Mouse (Mus musculus) heart, embryonic 16.5 days (tissue): ENCODE results near the gene Aaed1. TPM values are rescaled to one million over a fixed set of nuclear protein-coding genes. Genes with fewer than 3 reads are reported as not detected.
"Not testable (repeated sequence)": the region's sequence is repeated elsewhere in the genome, so short reads cannot be mapped to it uniquely, and the experiment has no call there.

Experiments
- ATAC-seq: fragments of 200-750 bp; cut with Nextera tagmentation; replicated peaks from 2 replicates; pipeline ENCODE4 v1.8.0; 2017; ENCODE audit warnings: moderate number of reproducible peaks; ENCODE audit not compliant: insufficient read depth, low FRiP score; ENCODE audit errors: extremely low read depth
- H3K27ac ChIP-seq: fragments of 300-500 bp; sonication (generic); 2 replicates; pipeline ENCODE4 v1.5.1; 2014; ENCODE audit warnings: mild to moderate bottlenecking, low read length, control low read depth, moderate library complexity
- H3K27me3 ChIP-seq: fragments of 300-500 bp; sonication (generic); 2 replicates; pipeline ENCODE4 v1.6.1; 2014; ENCODE audit warnings: low read length, mixed read lengths; ENCODE audit not compliant: control insufficient read depth, insufficient read depth
- H3K36me3 ChIP-seq: fragments of 300-500 bp; sonication (generic); 2 replicates; pipeline ENCODE4 v1.6.1; 2014; ENCODE audit not compliant: control insufficient read depth, insufficient read depth
- H3K4me1 ChIP-seq: fragments of 300-500 bp; sonication (generic); 2 replicates; pipeline ENCODE4 v1.6.1; 2014; ENCODE audit warnings: low read length, mixed read lengths; ENCODE audit not compliant: control insufficient read depth, insufficient read depth
- H3K4me2 ChIP-seq: fragments of 300-500 bp; sonication (generic); 2 replicates; pipeline ENCODE4 v1.6.1; 2014; ENCODE audit warnings: low read depth, mild to moderate bottlenecking, control low read depth, low read length
- H3K4me3 ChIP-seq: fragments of 300-500 bp; sonication (generic); 2 replicates; pipeline ENCODE4 v1.5.1; 2014; ENCODE audit warnings: mild to moderate bottlenecking, control low read depth, low read length
- H3K9ac ChIP-seq: fragments of 300-500 bp; sonication (generic); 2 replicates; pipeline ENCODE4 v1.6.1; 2014; ENCODE audit warnings: low read length, control low read depth
- H3K9me3 ChIP-seq: fragments of 300-500 bp; sonication (generic); replicated peaks from 2 replicates; pipeline ENCODE4 v1.6.1; 2016; ENCODE audit warnings: low read length; ENCODE audit not compliant: control insufficient read depth
- WGBS: fragments of 180-500 bp; shearing (Covaris S2); extraction: QIAGEN DNeasy Blood & Tissue Kit; methylation state at CpG from one replicate; pipeline ENCODE4 v1.1.7; 2014; 5-methylcytosine and 5-hydroxymethylcytosine counted together
- polyA plus RNA-seq: library from polyadenylated mRNA; unstranded; fragments of >200 nt; fragmentation: Nextera tagmentation; extraction: Ambion mirVana; gene quantifications from 2 replicates; pipeline ENCODE4 v1.2.1, GENCODE M21; 2015

The Aaed1 gene
- polyA plus RNA-seq, 1 experiment from 2014 or later, result 70.4 TPM

GRCm38 (mm10) chr13:64267151-64267550, 45.4 kb downstream of the Aaed1 start:
- Histone ChIP-seq H3K36me3 (no peaks in the 10 kb centered on the region), H3K27me3 (no peaks in the 10 kb centered on the region), H3K27ac (no peak overlapping the region), H3K4me1 (peaks cover 5% of the 10 kb centered on the region; the same call in 1 of the 2 replicates), H3K9me3 (no peaks in the 10 kb centered on the region), H3K9ac (no peak overlapping the region), H3K4me3 (no peak overlapping the region), H3K4me2 (no peak overlapping the region)
- WGBS, result 30% methylated on average over 9 of the region's 9 CpGs
- ATAC-seq, result 0 out of 2 replicates have a peak, but pooled peaks have one; percentile 32

GRCm38 (mm10) chr13:64264586-64264985, 47.9 kb downstream of the Aaed1 start:
- Histone ChIP-seq H3K9me3 (no peaks in the 10 kb centered on the region), H3K9ac (no peak overlapping the region), H3K27me3 (no peaks in the 10 kb centered on the region), H3K27ac (no peak overlapping the region), H3K4me2 (no peak overlapping the region), H3K36me3 (no peaks in the 10 kb centered on the region), H3K4me1 (peaks cover 5% of the 10 kb centered on the region; the same call in 1 of the 2 replicates), H3K4me3 (no peak overlapping the region)
- ATAC-seq, result no peak
- WGBS, result 84% methylated on average over 6 of the region's 6 CpGs

- 88% methylated on average over 7 of the region's 7 CpGs for WGBS
- Histone ChIP-seq H3K27me3 (no peaks in the 10 kb centered on the region), H3K4me1 (no peaks in the 10 kb centered on the region), H3K27ac (no peak overlapping the region), H3K36me3 (no peaks in the 10 kb centered on the region), H3K4me2 (no peak overlapping the region), H3K9ac (no peak overlapping the region), H3K4me3 (no peak overlapping the region), H3K9me3 (no peaks in the 10 kb centered on the region)
- no peak for ATAC-seq
Observed at GRCm38 (mm10) chr13:64259903-64260302, 52.6 kb downstream of the Aaed1 start.

- Histone ChIP-seq H3K4me2 (no peak overlapping the region), H3K4me1 (no peaks in the 10 kb centered on the region), H3K27ac (no peak overlapping the region), H3K27me3 (no peaks in the 10 kb centered on the region), H3K9me3 (no peaks in the 10 kb centered on the region), H3K9ac (no peak overlapping the region), H3K4me3 (no peak overlapping the region), H3K36me3 (no peaks in the 10 kb centered on the region)
- no peak for ATAC-seq
- WGBS, result 83% methylated on average over 4 of the region's 4 CpGs
Observed at GRCm38 (mm10) chr13:64258516-64258821, 54.0 kb downstream of the Aaed1 start.

- H3K9me3 ChIP-seq, result no peaks in the 10 kb centered on the region
- H3K4me2 ChIP-seq, result no peak overlapping the region
- no peak for ATAC-seq
- H3K4me3 ChIP-seq, result no peak overlapping the region
- H3K27ac ChIP-seq, result no peak overlapping the region
- H3K27me3 ChIP-seq, result no peaks in the 10 kb centered on the region
- H3K9ac ChIP-seq, result no peak overlapping the region
- H3K4me1 ChIP-seq, result no peaks in the 10 kb centered on the region
- no peaks in the 10 kb centered on the region for H3K36me3 ChIP-seq
- 59% methylated on average over 5 of the region's 5 CpGs for WGBS
Observed at GRCm38 (mm10) chr13:64257814-64258515, 54.5 kb downstream of the Aaed1 start.

- H3K27me3 ChIP-seq, result no peaks in the 10 kb centered on the region
- H3K9ac ChIP-seq, result no peak overlapping the region
- H3K4me3 ChIP-seq, result no peak overlapping the region
- no peaks in the 10 kb centered on the region for H3K9me3 ChIP-seq
- H3K36me3 ChIP-seq, result no peaks in the 10 kb centered on the region
- no peaks in the 10 kb centered on the region for H3K4me1 ChIP-seq
- H3K4me2 ChIP-seq, result no peak overlapping the region
- 73% methylated on average over 12 of the region's 12 CpGs for WGBS
- no peak for ATAC-seq
- no peak overlapping the region for H3K27ac ChIP-seq
Observed at GRCm38 (mm10) chr13:64257010-64257813, 55.3 kb downstream of the Aaed1 start.

- H3K9ac ChIP-seq, H3K9me3 ChIP-seq, H3K36me3 ChIP-seq, H3K27ac ChIP-seq, H3K27me3 ChIP-seq, H3K4me3 ChIP-seq, ATAC-seq, H3K4me2 ChIP-seq, H3K4me1 ChIP-seq: not testable (repeated sequence)
- 81% methylated on average over 10 of the region's 11 CpGs for WGBS
Observed at GRCm38 (mm10) chr13:64254185-64254584, 58.3 kb downstream of the Aaed1 start.

GRCm38 (mm10) chr13:64253697-64254096, 58.8 kb downstream of the Aaed1 start:
- Histone ChIP-seq H3K36me3 (no peaks in the 10 kb centered on the region), H3K4me2 (no peak overlapping the region), H3K9me3 (no peaks in the 10 kb centered on the region), H3K27ac (no peak overlapping the region), H3K9ac (no peak overlapping the region), H3K4me1 (peaks cover 8% of the 10 kb centered on the region), H3K4me3 (no peak overlapping the region), H3K27me3 (no peaks in the 10 kb centered on the region)
- no peak for ATAC-seq

GRCm38 (mm10) chr13:64252147-64252546, 60.4 kb downstream of the Aaed1 start:
- Histone ChIP-seq H3K36me3 (no peaks in the 10 kb centered on the region), H3K9me3 (no peaks in the 10 kb centered on the region), H3K4me2 (no peak overlapping the region), H3K9ac (no peak overlapping the region), H3K27me3 (no peaks in the 10 kb centered on the region), H3K4me3 (no peak overlapping the region), H3K27ac (no peak overlapping the region), H3K4me1 (peaks cover 11% of the 10 kb centered on the region)
- no peak for ATAC-seq
- 53% methylated on average over 5 of the region's 5 CpGs for WGBS
